Mouse (Mus musculus) c-Kit-positive CD71-negative TER-119-negative erythroid progenitor cells, embryonic 14.5 days (primary cell): Measurements from ENCODE around the gene Atl2.
A peak's percentile ranks its signal among the peaks of the same experiment; 100 is the strongest.

Experiments used
- DNase-seq: peaks from one replicate; pipeline ENCODE4 v3.0.0-alpha.2; 2013; ENCODE audit warnings: low read depth

Gene Atl2

DNA sequence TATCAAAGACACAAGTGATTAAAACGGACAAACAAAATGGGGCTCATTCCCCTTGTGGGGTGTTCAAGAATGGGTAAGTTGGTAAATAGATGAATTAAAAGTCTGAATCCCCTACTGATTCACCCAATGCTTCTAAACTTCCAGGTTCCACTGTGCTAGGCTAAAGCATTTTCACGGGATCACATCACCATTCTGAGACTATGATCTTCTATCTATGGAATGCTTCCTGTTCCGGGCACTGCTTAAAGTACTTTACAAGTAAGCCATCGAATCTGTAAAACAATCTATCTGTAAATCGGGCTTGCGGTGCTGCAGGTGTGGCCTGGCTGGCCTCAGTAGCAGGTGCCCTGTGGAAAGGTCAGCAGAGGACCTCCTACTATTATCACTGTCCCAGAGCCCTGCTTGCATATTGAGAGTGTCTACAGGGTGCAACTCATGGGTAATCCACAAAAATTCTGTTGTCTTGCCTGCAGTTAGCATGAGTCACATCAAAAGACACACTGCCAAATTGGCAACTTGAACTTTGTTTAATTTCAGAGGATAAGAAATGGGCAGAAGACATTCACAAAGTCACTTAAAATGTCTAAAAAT, 2.3 kb upstream of the Atl2 start:
- DNase-seq = no peak

DNA sequence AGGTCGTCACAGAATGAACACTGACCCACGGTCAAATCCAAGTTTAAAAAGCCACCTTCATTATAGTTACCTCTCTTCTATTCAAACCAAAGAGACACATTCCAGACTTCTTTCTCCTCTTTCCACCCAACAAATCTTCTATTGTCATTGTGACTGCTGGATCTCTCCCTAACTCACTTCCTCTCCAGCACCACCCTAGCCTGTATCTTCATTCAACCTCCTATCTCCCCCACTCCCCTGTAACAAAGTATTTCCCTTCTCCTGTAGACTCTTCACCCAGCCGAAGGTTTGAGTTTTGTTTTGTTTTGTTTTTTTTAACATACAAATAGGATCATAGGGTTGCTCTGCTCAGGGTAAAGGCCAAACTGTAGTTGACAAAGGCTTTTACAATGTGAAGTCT, 1.7 kb upstream of the Atl2 start:
- no peak for DNase-seq

DNA sequence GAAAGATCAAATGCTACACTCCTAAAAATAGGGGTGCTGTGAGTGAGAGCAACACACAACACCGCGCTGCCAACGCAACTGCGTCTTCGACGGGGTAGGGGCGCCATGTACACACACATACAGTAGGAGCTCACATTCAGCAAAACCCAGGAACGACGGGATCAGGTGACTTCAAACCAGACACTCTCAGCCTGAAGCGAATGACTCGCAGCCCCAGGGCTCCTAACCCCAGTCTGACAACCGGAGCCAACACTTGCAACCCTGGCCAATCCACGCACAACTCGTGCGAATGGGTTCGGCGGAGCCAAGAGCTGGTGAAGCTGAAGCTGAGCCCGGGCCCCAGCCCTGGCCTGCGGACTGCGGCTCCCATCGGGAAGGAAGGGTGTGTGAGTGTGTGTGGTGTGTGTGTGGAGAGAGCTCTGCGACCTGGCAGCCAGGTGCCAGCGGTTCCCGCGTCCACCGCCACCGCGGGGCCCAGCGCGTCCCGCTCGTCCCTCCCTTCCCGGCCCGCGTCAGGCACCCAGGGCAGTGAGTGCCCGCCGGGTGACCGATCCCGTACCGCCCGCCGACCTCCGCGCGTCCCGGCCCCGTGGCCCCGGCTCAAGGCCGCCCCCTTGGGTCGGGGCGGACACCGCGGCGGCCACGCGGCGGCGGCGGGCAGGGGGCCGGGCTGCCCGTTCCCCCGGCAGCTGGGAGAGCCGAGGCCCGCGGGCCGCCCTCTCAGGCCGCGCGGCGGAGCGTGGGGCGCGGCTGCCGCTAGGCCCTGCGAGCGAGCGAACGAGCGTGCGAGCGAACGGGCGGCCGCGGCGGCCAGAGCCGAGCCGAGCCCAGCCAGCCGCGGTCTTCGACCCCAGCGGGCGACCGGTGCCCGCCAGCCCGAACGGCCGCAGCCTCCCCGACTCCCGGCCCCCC, 696 bp downstream of the Atl2 start:
- DNase-seq = no peak

DNA sequence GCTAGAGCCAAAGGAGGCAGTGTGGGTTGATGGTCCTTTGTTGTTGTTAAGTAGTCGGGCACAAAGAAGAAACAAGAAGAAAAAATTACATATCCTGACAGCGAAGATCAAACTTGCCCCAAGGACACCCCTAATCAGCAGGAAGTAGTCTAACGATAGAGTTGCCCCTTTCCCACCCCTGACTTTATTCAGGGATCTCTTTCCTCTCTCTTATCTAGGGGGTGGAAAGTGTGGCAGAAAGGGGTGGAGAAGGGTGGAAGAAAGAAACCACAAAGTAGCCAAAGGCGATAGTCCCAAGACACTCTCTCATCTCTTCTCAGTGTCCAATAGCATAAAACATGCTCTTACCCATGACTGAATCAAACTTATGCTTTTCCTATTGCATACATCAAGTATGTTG, 1.9 kb downstream of the Atl2 start:
- no peak for DNase-seq

DNA sequence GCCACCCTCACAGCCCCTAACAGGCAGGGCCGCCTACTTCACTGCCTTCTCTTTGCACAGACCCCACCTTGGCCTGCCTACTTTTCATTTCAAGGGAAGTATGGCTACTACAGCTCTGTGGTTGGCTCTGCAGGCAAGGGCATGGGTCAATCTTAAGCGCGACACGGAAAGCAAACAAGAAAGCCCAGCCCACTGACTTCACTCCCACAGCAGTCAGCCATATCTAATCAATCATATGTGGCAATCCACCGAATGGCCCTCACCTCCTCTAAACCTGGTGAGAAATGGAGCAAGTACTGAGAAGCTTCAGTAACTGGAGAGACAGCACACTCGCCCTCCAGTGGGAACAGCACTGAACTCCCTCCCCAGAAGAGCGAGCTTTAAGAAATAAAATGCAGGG, 4.0 kb downstream of the Atl2 start:
- DNase-seq = no peak

DNA sequence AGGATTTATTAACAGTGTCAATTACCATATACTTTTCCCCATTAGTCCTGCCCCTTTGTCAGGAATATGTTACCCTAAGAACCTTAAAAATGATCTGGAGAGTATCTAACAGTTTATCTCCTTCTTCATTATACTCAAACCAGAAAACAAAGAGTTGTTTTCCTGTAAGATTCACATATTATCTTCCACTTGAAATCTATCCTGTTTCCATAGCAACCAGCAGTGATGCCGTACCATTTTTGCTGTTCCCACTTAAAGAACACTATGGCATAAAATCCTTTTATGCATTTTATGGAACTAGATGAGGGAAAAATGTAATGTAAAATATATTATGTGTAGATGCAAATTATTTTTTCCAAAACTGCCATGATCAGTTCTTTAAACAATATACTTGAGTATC, 8.0 kb downstream of the Atl2 start:
- no peak for DNase-seq

DNA sequence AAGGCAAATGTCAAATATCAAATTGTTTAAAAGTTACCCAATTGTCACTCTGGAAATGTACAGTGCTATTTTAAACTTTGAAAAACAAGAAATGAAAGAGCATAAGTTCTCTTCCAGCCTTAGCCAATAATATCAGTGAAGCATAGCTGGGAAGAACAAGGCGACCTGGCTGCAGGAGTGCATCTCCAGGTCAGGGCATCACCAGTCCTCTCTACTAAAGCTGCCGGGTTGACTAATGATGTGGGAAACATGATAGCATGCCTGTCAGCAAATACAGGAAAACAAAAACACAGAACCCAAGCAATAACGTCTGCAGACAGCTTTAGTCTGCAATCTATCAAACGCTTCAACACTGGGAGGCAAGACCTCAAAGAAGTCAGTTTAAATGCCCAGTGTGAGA, 12.7 kb downstream of the Atl2 start:
- no peak for DNase-seq

DNA sequence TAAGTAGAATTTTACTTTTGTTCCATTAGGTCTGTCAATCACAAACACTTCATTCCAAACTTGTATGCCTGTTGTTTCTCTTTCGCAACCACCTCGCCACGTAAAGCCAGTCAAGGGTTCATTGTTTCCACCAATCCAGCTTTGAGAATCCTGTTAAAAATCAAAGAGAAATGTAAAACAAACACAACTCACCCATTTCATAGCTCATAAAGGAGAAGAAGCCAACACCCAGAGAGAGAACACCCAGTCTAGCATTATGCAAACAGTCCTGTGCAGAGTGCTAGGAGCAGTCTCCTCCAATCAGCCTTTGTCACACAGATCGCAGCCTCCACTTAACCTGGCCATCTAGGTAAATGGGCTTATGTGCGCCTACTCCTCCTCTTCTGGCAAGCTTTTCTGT, 30.9 kb downstream of the Atl2 start:
- DNase-seq = no peak

DNA sequence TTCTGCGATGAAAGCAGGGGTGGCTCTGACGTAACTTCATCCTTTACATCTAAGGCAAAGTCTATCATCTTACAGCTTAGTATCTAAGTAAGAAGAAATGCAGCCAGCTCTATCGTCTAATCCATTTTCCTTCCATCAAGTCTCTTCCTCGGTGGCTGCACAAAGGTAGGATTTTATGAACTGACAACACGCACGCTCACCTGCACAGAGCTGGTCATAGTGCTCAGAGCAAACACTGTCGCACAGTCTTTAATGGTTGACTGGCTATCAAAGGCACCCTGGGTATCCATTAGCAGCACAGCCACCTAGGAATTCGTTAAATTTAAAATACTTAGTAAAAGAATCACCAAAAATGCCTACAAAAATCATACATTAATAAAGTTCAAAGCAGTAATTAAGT, 31.4 kb downstream of the Atl2 start:
- no peak for DNase-seq

DNA sequence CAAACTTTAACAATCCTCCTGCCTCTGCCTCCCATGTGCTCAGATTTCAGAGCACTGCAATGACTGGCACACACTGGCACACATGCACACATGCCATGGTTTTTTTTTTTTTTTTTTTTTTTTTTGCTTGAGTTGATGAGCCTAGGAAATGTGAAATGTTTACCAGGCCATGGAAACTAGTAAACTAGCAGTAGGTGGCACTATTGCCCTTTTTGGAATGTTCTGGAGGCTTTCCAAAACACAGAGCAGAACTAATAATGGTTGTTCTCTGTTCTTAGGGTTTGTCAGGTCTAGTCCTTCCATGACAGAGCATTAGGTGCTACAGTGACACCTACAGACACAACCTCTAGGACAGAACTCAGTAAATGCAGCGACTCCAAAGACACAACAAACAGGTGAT, 33.9 kb downstream of the Atl2 start:
- no peak for DNase-seq

DNA sequence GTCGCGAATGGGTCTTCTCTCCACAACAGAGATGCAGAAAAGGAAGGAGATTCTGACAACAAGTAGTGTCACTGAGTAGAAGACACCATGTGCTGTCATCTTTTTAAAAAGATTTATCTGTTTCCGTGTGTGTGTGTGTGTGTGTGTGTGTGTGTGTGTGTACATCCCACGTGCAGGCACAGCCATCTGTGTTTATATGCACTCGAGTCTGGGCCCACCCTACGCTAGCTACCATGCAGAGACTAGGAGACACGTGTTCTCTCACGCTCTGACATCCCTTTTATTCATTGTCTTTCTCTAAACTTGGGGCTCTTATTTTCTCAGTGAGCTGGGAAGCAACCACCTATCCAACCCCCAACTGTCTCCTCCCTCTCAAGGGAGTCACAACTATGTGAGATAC, 40.4 kb downstream of the Atl2 start:
- no peak for DNase-seq

DNA sequence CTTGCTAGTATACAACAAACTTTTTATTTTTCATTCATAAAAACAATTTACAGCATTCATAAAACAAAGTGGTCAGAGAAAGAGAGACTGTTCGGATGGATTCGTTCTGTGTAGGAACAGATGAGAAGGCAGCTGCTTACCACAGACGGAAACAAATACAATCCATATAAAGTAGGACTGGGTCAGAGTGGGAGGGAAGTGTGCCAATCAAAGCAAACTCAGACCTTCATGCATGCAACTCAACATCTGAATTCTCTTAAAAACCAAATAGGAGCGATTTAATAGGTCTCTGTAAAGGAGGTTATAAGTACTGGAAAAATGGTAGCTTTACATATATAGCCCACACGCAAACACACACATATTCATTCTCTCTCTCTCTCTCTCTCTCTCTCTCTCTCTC, 47.5 kb downstream of the Atl2 start:
- no peak for DNase-seq

DNA sequence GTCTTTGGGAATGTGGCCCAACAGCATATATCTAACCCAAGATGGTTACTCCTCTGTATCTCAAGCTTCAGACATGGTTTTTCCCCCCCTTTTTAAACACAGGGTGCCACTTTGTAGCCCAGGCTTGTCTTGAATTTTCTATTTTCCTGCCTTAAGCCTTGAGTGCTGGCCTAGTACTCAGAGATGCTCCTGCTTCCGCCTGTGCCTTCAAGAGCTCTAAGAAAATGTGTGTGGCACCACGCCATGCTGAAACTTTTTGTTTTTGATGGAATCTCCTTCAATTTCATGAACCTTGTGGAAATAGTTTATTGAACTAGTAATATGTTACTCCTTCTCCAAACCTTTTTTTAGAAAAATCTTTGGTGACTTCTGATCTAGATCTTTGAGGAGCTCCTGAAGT, 49.7 kb downstream of the Atl2 start:
- no peak for DNase-seq

DNA sequence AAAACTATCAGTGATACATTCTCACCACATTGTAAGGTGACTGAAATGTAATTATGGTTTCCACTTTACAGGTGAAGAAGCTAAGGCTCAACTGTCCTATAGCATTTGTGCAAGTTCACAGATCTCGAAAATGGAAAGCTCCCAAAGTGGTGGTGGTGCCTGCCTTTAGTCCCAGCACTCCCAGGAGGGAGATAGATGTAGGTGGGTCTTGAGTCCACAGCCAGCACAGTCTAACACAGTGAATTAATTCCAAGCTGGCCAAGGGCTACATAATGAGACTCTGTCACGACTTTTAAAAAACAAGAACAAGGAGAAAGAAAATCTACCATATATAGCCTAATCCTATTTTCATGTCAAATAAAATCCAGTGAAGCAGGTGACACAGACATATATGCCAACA, 50.2 kb downstream of the Atl2 start:
- DNase-seq = no peak

DNA sequence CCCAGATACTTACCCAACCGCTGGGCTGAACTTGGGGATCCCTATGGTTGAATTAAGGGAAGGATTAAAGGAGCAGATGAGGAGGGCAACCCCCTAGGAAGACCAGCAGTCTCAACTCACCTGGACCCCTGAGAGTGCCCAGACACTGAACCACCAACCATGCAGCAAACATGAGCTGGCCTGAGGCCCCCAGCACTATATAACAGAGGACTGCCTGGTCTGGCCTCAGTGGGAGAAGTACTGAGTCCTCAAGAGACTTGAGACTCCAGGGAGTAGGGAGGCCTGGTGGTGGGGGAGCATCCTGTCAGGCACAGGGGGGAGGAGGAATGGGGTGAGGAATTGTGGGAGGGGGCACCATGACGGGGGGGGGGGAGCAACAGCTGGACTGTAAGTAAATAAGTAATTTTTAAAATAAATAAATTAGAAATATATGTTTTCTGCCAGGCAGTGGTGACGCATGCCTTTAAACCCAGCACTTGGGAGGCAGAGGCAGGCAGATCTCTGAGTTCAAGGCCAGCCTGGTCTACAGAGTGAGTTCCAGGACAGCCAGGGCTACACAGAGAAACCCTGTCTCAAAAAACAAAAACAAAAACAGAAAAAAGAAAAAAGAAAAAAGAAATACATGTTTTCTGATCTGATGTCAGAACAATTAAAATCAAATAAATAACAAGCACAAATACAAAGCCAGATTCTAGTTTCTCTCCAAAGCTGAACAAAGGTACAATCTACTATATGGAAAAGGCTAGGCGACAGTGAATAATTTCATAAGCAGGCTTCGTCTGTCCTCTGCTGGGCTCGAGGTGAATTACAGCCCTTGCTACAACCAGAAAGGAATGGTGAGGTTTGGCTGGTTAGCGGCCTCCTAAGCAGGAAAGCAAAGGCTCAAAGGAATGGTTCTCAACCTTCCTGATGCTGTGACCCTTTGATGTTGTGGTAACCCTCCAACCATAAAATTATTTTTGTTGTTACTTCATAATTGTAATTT, 55.4 kb downstream of the Atl2 start:
- DNase-seq = peak; percentile 33

DNA sequence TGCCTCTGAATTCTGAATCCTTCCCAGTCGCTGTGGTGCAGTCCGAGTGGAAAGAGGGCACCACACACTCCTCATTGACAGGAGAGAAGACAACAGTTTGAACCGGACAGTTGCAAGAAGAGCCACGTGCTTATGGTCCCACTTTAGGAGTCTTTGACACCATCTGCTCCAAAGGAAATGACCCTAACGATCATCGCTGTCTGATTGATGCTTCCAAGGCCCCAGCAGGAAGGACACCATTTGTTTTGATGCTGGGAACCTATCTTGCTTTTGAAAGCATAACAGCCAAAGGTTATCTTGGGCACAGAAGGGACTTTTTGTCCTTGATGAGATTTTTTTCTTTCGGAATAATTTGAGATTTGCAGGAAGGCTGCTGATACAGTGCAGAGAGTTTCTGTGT, 58.9 kb downstream of the Atl2 start:
- DNase-seq = no peak

DNA sequence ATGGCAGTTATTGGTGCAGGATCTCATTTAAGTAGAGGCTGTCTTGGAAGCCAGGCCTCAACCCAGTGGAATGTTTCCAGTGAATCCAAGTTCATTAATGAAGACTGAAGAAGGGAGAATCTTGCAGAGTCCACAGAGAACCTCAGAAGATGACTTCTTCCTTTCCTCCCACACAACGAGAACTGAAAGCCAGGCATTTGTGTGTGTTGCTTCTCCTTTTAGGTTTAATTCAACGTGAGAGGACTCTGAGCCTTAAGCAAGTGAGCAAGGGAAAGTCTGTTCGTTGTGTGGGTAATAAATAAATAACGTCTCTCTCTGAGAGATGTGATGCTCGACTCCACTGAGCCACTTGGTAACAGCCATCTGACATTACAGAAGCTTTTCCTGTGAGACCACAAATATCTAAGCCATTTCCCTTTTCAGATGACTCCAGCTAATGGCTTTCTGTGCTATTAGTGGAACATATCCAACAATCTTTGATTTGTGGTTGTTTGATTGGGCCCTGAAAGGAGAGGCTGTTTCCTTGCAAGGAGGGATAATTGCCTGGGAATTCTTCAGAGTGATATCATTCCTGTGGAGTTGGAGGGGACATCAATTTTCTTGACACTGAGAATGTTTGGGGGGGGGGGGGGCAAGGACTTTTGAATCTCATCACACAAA, 60.1 kb downstream of the Atl2 start:
- no peak for DNase-seq

DNA sequence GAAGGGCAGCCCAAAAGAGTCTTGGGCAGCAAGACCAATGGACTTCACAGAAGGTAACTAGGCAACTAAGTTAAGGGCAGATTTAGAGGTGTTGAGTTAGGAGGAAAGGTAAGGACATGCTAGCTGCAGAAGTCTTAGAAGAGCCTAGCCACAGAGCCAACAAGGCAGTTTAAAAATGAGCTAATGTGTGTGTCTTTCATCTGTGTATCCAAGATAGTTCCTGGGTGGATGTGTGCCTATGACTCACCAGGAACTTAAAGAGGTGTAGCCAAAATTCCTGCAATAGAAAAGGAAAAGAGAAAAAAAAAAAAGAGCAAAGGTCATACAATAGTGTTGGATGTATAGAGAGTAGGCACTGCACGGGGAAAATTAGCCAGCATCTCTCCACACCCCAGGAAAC, 63.6 kb downstream of the Atl2 start:
- no peak for DNase-seq

DNA sequence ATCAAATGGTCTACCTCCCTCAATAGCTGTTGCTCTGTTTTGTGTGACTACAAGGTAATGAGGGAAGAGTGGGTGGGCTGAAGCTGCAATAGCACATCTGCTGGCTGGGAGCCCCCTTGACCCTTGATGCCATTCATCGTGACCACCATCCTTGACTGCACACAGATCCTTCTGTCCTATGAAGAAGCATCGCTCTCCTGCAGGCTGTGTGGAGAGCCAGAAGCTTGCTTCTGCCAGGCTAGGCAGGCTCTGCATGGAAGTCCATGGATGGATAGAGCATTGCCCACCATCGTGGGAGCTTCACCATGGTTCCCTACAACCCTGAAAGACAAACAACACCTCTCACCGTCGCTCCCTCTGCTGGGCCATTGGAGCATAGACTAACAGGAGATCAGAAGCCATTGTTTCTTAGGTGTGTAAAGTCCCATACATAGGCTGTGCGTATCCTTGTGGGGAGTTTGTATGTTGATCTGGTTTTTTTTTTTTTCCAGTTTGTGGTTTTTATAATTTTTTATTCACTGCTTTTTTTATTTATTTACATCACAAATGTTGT, 69.4 kb downstream of the Atl2 start:
- no peak for DNase-seq

DNA sequence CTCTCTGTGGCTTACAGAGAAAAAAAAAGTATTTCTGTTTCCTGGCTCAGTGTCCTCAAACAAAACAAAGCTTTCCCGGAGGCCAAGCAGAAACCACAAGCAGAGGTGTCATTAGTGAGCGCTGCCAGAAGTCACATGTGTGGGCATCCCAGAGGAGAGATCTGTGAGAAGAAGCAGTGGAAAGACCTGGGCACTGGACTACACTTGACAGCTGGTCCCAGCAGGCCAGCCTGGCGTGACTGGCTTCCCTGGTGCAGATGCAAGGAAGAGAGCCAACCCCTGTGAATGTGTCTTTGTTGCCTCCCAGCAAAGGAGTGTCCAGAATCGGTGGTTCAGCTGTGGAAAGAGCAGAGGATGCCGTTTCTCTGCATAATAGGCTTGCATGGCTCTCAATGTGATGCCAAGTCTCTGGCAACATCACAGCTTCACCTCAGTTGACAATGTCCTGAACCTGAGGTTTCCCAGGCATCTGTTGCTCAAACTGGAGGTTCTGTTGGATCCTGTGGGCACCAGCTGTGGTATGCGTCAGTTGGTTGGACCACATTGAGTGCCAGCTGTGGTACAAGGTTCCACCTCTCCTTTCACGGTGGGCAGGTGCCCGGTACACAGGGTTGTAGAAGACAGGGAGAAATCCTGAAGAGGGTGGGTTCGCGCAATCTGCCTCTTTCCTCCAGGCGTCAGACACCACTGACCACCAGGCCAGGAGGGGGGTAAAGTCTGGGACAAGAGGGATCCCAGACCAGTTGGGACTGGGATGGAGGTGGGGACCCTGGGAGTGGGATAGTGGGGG, 70.5 kb downstream of the Atl2 start:
- no peak for DNase-seq

DNA sequence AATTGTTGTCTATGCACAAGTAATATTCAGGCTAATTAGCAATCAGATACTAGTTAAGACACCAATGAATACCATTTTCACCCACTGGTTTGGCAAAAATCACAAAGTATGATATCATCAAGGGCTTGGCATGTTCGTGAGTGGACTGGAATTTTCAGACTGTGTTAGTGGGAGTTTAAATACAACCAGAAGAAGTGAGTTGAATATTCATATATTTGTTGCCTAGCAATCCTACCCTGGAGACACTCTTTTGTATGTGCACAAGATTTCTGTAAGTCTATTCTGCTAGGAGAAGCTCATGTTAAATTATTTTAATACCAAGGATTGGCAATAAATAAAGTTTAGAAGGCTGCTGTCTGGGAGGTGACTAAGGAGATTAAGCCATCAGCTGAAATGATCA, 71.5 kb downstream of the Atl2 start:
- DNase-seq = no peak
